Mouse (Mus musculus) thymus, postnatal 10 days (tissue): ENCODE measurements at regions not wholly inside any gene's neighbourhood (a gene's known extent, or its start where the extent isn't known, plus 50 kb on each side); places are given as distances from the start of the nearest gene placed in this dataset.

Experiments
- DNase-seq, 2 experiments: peaks; one replicate each; pipeline ENCODE4 v3.0.0; 2021; ENCODE audit warnings: low spot score in 2 of 2

DNA sequence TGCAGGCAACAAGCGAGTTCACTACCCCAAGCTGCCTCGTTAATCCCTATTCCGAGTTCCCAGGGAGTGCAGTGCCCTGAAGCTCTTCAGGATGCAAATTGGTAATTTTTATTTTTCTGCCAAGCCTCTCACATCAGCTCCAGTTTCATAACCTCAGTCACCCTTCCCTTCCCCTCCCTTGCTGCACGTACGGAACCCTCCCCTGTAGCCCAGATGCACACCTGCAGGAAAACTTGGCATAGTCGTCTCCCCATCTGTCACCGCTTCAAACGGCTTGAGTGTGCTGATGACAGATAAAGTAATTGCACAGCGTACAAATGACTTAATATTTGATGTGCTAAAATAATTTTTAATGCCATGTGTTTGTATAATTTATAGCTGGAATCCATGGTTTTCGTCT lies 119.7 kb upstream of the Tmem45b start:
- no peak for DNase-seq

DNA sequence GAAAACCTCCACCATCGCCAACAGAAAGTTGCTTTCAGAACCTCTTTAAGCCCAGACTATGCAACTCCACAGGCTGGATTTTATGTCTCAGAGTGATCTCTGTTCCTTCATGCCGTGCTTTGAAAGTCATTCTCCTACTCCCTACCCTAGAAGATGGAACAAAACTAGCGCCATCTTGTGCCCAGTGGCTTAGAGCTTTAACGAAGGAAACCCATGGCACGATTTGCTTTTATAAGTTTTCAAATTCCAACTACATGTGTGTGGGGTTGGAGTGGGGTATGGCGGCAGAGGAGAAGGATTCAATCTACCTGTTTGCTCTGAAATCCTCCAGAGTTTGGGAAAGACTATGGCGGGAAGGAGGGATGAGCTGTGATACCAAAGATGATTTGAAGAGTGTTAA lies 118.7 kb upstream of the Tmem45b start:
- DNase-seq: no peak

DNA sequence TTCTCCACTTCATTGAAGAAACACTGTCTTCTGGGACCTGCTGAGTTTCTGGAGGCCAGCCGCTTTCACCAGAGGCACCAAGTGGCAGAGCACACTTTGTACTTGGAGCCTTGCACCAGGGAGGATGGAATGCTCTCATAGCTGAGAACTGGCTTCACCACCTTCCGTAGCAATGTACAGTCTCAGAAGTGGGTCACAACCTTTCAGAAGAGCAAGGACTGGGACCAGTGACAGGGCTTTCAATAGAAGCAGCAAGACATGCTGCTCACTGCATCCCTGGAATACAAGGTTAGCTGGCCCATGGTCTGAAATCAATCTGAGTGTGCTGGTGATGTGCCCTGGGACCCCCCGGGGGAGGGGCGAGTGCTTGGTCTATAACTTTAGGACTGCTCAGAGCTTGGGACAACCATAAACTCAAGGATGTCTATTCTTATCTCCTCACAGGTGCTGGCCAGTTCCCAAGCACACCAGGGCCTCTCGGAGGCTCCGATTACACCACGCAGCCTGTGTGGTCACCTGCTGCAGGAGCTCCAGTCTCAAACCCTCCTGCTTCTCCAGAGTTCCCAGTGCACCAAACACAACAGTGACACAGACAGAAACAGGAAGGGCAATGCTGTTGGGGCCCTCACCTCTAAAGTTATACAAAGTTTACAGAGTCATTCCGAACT lies 114.4 kb upstream of the Tmem45b start:
- DNase-seq: no peak

DNA sequence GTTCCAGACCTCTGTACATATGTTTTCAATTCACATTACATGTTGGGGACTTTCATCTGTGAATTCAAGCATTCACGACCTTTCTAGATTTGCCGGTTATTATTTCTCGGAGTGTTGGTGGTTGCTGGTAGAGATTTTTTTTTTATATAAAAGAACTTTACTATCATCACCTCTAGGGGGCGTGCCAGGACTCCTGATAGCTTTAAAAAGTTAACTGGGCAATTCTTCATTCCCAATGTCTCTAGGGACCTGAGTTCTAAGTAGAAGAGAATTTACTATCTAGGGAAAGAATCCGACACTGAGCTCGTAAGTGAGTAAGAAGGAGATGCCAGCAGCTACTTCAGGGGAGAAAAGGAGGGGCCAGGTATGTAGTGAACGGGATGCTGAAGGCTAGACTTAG lies 112.8 kb upstream of the Tmem45b start:
- no peak for DNase-seq

DNA sequence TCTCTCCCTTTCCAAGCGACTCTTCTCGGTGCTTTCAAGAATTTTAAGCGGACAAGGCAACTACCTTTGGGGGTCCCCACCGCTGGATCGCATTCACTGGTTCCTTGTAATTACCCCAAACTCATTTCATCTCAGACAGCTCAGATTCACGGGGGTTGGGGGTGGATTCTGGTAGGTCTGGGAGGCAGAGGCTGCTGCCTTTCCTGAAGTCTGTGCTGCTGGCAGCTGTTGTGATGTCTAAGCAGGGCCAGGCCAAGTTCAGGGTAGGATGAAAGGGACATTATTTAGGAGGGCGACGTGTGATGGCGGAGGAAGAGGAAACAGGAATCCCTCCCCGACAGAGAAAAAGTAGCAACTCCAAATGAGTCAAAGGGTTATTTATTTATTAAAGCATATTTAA lies 102.8 kb upstream of the Tmem45b start:
- no peak for DNase-seq

DNA sequence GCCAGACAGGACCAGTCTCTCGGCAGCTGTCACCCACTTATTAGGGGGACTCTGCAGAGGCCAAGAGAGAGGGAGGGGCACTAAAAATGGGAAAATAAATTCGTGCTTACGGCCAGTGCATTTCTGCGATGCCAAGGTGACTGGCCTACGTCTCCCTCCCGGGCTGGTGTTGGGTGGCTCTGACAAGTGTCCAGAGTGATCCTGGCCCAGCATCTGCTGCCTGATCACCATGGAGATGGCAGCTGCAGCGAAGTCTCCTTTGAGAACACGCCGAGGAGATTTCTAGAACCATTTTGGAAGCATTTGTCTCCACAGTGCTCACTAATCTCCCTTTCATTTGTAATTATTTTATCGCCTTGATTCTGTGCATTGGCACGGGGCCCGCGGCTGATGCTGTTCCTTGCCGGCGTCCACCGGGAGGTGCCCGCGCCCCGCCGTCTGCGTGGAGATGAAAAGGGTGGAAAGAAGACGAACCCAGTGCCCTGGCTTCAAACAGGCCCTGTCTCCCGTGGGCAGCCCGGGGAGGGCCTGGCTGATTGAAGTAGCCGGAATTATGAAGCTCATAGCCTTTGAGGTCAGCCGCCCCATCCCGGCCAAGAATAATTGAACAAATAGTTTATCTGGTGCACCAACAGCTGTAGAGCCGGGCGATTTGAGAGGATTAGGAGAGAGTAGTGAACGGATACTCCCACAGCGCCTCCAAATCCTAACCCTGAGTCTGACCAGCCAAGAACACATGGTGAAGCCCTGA lies 102.2 kb upstream of the Tmem45b start:
- no peak for DNase-seq

DNA sequence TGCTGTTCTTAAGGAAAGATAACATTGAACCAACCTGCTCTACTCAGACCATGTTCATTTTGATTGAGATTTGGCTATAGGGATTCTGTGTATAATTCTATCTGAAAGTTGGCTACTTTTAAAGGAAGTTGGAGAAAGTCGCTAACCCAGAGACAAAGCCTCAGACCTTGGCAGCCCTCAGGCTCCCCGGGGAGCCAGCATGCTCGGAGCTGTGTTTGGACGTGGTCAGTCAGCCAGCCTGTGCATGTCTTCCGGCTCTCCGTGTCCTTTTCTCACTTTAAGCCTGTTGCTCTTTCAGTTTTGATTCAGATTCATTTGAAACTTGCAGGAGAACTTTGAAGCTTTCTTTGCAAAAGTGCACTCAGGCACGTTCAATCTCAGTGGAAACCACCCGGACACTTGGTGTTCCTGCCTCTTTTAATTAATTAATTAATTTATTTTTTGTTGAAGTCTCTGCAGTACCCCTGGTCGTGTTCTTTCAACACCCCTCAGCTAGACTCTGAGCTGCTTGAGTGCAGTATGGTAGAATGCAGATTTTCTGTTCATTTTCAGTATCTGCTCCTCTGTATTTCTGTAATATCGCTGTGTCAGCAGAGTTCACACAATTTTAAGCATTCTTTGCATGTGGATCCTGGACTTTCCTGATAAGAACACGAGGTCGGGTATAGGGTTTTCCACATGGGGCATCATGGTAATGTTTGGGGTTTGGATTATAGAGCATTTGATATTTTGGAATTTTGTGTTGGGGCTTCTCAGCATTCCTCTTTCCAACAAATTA lies 100.9 kb upstream of the Tmem45b start:
- no peak for DNase-seq

DNA sequence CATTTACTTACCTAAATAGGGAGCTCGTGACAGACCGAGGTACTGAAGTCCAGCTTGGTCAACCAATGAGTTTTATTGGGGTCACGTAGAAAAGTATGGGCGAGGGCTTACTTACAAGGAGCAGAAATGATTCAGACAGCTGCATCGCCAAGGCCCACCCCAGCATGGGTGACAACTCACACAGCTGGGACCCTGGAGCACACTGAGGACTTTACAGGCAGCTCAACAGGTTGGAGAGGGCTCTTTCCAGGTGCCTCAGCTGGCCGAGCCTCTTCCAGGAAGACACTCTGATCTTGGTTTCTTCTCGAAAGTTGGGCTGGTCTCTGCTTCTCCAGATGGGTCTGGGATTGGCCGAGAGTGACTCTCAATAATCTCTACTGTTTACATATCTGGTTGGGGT lies 99.3 kb upstream of the Tmem45b start:
- no peak for DNase-seq

DNA sequence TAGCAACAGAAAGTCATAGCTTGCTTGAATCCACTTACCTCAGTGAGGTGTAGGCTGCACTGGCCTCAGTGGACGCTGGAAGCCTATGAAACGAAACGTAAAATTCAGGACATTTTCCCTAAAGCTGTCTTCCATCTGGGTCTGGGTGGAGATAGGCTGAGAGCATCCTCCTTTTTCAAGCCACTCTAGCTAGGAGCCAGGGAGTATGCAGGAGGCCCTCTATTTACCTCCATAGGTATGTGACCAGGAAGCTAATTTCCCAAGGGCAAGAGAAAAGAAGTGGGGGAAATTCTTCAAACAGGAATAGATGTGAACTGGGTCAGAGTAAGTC lies 95.9 kb upstream of the Tmem45b start:
- no peak for DNase-seq

DNA sequence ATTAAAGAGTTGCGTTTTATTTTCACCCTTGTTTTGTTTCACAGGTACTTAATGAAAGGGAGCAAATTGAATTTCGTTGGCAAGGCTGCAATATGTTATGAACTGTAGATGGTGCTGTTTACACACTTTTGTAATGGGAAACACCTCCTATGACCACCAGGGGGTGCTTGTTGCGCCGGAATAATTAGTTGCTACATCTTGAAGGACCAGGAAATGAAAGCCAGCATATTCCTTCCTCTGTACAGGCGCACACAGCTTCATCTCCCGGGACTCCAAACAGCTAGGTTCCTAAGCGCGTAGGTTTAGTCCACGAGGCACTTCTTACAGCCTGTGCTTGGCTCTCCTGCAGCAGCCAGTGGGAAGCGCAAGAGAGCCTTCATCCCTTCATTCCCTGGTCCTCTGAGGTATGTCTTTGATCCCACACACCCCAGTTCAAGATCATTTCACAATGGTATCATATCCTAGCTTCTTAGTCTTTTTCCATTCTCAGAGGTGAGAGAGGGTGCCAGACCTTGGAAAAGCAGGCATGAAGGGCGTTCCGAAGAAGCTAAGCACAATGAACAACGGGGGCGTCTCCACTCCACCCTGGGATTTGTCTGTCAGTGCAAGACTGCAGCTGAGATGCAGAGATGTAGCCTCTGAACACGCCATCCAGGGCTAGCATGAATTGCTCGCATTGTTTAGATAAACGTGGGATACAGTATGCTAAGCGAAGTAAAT lies 95.4 kb upstream of the Tmem45b start:
- peak; percentile 28 to 63 for DNase-seq

DNA sequence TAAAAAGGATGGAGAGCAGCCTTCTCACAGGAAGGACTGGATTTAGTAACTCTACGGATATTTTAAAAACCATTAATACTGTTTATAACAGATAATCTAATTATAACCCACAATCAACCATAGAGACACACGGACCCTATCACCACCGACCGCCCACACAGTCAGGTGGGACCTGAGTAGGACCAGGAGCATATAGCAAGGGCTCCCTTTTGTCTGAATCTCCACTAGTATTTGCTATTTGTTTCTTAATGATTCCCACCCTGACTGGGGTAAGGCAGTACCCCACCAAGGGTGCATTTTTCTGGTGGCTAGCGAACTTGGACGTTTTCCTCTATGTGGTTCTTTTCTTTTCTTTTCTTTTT lies 79.4 kb upstream of the Tmem45b start:
- DNase-seq: no peak

DNA sequence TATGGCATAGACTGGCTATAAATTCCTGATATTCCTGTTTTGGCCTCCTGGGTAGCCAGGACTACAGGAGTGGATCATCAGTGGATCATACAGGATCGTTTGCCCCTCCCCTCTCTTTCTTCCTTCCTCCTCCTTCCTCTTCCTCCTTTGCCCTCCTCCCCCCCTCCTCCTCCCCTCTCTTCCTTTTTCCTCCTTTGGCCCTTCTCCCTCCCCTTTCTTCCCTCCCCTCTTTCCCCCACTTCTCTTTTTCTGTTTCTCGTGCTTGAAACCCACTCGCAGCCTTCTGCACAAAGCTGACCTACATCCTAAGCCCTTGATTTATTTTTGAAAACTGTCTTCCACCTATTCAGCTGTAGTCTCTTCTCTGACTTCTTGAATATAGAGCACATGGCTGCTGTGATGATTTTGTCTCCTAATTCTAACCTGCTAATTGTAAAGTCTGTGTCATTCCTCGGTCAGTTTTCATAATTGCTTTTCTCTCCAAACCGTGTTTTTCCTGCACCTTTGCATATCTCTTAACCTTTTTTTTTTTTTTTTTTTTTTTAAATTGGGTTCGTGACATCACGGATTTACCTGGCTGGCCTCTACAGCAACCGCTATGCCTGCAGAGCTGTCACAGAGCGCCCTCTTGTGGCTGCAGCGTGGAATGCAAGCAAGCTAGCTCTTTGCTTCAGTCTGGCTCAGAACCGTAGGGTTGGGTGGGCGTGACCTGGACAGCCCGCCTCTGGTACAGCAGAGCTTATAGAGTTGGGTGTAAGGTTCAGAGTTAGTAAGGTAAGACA lies 78.8 kb upstream of the Tmem45b start:
- DNase-seq: peak; percentile 34 to 78

DNA sequence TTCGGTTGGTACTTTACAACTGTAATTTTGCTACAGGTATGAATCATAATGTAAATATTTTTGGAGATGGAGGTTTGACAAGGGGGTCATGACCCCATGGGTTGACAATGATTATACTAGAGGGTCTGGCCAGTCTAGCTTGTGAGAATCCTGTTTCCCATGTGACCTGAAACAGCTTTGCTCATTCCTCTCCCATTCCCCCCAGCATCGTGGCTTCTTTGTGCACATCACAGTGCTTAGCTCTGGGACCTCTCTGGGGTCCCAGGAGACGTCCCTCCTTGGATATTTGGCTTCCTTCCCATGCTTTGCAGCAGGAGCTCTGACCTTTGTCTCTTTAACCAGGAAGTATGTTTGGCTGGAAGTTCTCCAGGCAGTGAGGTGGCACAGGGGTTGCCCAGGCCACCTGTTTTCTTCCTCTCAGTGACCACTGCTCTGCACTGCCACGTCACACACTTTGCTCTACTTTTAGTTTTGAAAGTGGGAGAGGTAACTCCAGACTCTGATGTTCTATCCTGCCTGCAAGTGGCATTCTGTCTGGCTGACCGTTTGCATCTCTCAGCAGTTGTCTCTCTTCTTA lies 77.4 kb upstream of the Tmem45b start:
- no peak for DNase-seq

DNA sequence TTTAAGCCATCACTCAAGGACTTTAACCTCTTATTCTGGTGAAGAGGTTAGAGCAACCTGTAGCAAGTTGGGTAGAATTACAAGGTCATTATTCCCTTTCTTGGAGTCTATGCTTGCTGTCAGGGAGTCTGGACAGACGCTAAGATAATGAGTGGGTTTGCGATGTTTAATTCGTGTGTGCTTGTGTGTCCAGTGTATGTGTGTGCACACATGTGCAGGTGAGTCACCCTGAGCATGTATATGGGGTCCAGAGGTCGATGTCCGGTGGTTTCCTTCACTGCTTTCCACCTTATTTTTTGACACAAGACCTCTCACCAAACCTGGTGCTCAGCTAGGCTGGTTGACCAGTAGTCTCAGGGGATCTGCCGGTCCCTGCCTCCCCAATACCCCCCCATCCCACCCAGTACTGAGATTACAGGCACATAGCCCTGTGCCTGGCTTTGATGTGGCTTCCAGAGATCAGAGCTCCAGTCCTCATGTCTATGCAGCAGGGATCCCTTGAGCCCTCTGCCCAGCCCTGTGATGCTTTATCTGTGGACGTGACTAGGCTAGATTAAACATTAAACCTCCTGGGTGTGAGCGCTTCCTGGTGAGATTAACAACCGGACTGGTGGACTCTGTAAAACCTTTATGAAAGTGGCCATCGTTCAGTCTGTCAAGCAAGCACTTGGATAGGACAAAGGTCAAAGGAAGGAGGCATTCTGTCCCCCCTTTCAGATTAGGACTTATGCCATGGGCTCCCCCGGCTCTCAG lies 74.4 kb upstream of the Tmem45b start:
- no peak for DNase-seq

DNA sequence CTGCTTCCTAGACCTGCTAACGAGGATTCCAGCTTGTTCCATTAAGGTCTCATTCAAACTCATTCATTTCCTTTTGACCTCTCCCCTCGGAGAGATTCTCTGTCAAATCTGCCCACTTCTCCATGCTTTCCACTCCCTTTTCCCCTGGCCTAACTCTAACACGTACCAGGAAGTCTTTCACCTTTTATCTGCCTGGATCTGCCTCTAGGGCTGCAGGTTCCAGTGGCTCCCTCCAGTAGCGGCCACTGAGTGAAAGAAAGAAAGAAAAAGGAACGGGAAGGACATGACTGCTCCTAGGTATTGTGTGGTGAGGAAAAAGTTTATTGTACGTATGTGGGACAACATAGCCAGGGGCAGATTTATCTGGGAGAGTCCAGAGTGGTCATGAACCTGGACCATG lies 64.8 kb upstream of the Tmem45b start:
- no peak for DNase-seq

DNA sequence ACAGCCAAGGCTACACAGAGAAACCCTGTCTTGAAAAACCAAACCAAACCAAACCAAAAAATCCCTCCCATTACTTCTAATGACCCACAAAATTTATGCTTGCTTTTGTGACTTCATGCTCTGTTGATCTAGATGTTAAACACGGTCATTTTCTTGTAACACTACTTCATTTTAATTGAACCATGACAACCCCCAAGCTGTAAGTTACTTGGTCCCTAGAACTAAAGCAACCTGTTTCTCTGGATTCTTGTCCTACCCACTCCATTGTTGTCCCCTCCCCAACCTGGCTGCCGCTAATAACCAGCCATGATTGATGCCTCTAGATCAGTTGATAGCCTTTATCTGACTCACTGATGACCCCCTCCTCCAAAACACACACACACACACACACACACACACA lies 63.0 kb upstream of the Tmem45b start:
- no peak for DNase-seq
